Comparison of ENCODE assay signal across 22 mouse cellular contexts in the genomic region with DNA sequence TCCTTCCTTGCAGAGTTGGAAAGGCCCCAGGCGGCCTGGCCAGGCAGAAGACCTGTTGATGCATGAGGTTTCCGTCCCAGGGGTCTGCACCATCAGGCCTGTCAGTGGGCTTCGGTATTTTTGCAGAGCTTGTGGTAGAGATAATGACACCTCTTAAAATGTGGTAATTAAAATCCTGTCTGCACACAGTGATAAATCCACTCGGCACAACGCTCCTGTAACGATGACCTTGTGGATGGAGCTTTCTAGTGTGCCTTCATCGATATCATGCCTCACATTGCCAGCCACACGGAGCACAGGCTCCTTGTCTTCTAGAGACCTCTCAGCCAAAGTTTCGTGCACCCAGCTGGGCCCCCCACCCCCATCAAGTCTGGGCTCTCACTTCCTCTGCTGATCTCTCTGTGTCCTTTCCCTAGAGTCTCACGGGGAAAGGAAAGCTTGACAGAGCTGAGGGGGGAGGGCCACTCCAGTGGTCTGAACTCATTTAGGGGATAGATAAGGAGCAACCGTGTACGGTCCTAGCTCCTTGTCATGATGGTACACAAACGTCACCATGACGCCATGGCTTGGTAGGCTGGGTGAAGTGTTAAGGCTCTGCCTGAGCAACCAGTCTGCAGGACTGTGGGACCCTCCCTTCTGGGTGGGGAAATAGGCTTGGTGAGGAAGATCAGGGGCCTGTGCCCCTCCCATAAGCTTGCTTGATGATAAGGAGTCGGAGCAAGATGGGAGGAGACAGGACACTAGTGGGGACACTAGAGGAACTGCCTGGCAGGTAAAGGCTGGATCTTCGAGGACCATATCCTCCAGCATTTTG.
A peak's percentile ranks its signal among the peaks of the same experiment; 100 is the strongest.
DNase-seq lines count a peak whose midpoint lies in the region; ATAC-seq and TF ChIP-seq lines count a peak whose summit lies in the region.
"Had no signal": no experiment of that assay in that cellular context is flagged by ENCODE, and none has a peak within 500 bp of the region (broad histone marks: within the 10 kb centered on the region; RNA-seq: fewer than 3 reads in every experiment).

No protein-coding gene starts in this region.

- no peaks in the 10 kb centered on the region for H3K9me3 ChIP-seq in heart, embryonic 14.5 days (ENCODE audit: control insufficient read depth, low read length)
- H3K9me3 ChIP-seq in MEL (replicated peaks; ENCODE audit: insufficient read depth, low read length), result no peaks in the 10 kb centered on the region
- H3K9me3 ChIP-seq in liver, embryonic 12.5 days (replicated peaks), result no peaks in the 10 kb centered on the region
- H3K9me3 ChIP-seq: forebrain, embryonic 13.5 days; heart, embryonic 13.5 days; limb, embryonic 13.5 days had no signal

- H3K4me2 ChIP-seq in heart, embryonic 14.5 days (ENCODE audit: low read length), result peak overlapping the region; percentile 5; the same call in 1 of the 2 replicates
- peak overlapping the region; percentile 51 for H3K4me2 ChIP-seq in liver, embryonic 12.5 days
- H3K4me2 ChIP-seq: forebrain, embryonic 13.5 days; heart, embryonic 13.5 days; limb, embryonic 13.5 days; midbrain, embryonic 11.5 days had no signal

- TF ChIP-seq RAD21 in MEL (IDR thresholded peaks at IDR 0.05; ENCODE audit: low read depth, low read length), result no peak

- DNase-seq in heart, postnatal 10 days, result no peak
- DNase-seq in A20 (ENCODE audit: low read depth, low spot score) (peak; percentile 36), MEL (ENCODE audit: low read depth, low spot score) (peak; percentile 95)
- no peak for DNase-seq in thymus, postnatal 36 days
- DNase-seq in gastrocnemius, adult 2 months, result no peak
- DNase-seq: adrenal gland, postnatal 25 days; cerebellum, adult 9-10 months; gastrocnemius, postnatal 36 days; kidney, adult 8-10 months; kidney, postnatal 25 days; layer of hippocampus, adult 9-11 months; right cerebral cortex, postnatal 4 days; thymus, postnatal 25 days had no signal

- H3K79me2 ChIP-seq in MEL (ENCODE audit: control insufficient read depth, insufficient read depth, low read length, poor library complexity), result no peaks in the 10 kb centered on the region

- TF ChIP-seq POLR2A in MEL (IDR thresholded peaks at IDR 0.05; ENCODE audit: control insufficient read depth in 1 of 2, insufficient read depth in 1 of 2, low read depth in 1 of 2, low read length in 2 of 2, poor library complexity in 1 of 2), result no peak

- H3K36me3 ChIP-seq in heart, embryonic 14.5 days (ENCODE audit: control insufficient read depth, insufficient read depth, low read length), result no peaks in the 10 kb centered on the region
- H3K36me3 ChIP-seq in MEL (ENCODE audit: control insufficient read depth in 1 of 2, insufficient read depth in 2 of 2, low read length in 2 of 2), result no peaks in the 10 kb centered on the region
- no peaks in the 10 kb centered on the region for H3K36me3 ChIP-seq in liver, embryonic 12.5 days
- H3K36me3 ChIP-seq: heart, embryonic 13.5 days; limb, embryonic 13.5 days had no signal

- no peak overlapping the region for H3K9ac ChIP-seq in heart, embryonic 14.5 days (ENCODE audit: low read length)
- H3K9ac ChIP-seq in MEL (ENCODE audit: control insufficient read depth, low read depth, low read length, poor library complexity, severe bottlenecking), result peak overlapping the region; percentile 49
- peak overlapping the region; percentile 7; the same call in 1 of the 2 replicates for H3K9ac ChIP-seq in liver, embryonic 12.5 days
- H3K9ac ChIP-seq: forebrain, embryonic 13.5 days; heart, embryonic 13.5 days; limb, embryonic 13.5 days had no signal

- TF ChIP-seq EP300 in MEL (IDR thresholded peaks at IDR 0.05; ENCODE audit: low read depth in 1 of 2, low read length in 2 of 2), result peak; percentile 83 to 88

- H3K27me3 ChIP-seq in heart, embryonic 14.5 days (ENCODE audit: control insufficient read depth, insufficient read depth, low read length), result no peaks in the 10 kb centered on the region
- H3K27me3 ChIP-seq in MEL (ENCODE audit: control insufficient read depth in 1 of 2, insufficient read depth in 2 of 2, low read length in 2 of 2), result no peaks in the 10 kb centered on the region
- no peaks in the 10 kb centered on the region; the same call in none of the 2 replicates for H3K27me3 ChIP-seq in liver, embryonic 12.5 days (replicated peaks)
- H3K27me3 ChIP-seq: forebrain, embryonic 13.5 days; limb, embryonic 13.5 days had no signal

- peaks cover 15 to 16% of the 10 kb centered on the region in 2 experiments for H3K4me1 ChIP-seq in heart, embryonic 14.5 days (ENCODE audit: control insufficient read depth in 2 of 2, insufficient read depth in 2 of 2, low read length in 2 of 2)
- H3K4me1 ChIP-seq in MEL (ENCODE audit: control insufficient read depth in 1 of 2, insufficient read depth in 2 of 2, low read length in 2 of 2), result peaks cover 0 to 14% of the 10 kb centered on the region in 2 experiments; a peak in 3 of 4 replicates
- H3K4me1 ChIP-seq in liver, embryonic 12.5 days, result peaks cover 16% of the 10 kb centered on the region

- TF ChIP-seq CTCF in MEL (IDR thresholded peaks at IDR 0.05 in 2 of 3, conservative IDR thresholded peaks at IDR 0.05 in 1 of 3; ENCODE audit: control insufficient read depth in 1 of 3, insufficient read depth in 1 of 3, low read depth in 2 of 3, low read length in 3 of 3, poor library complexity in 1 of 3, severe bottlenecking in 1 of 3), result no peak
- TF ChIP-seq CTCF in gastrocnemius, adult 2 months (IDR thresholded peaks at IDR 0.05), result no peak

- no peak overlapping the region for H3K27ac ChIP-seq in heart, embryonic 14.5 days (replicated peaks in 1 of 2; ENCODE audit: control insufficient read depth in 1 of 2, insufficient read depth in 1 of 2, low read depth in 2 of 2, low read length in 2 of 2)
- peak overlapping the region; percentile 85 for H3K27ac ChIP-seq in MEL (ENCODE audit: control insufficient read depth, low read depth, low read length)
- H3K27ac ChIP-seq in liver, embryonic 12.5 days, result no peak overlapping the region
- H3K27ac ChIP-seq in gastrocnemius, adult 2 months, result no peak overlapping the region
- H3K27ac ChIP-seq: forebrain, embryonic 13.5 days; heart, embryonic 13.5 days; left cerebral cortex, adult 2 months; limb, embryonic 13.5 days; macrophage had no signal

- no peak overlapping the region for H3K4me3 ChIP-seq in heart, embryonic 14.5 days (ENCODE audit: control insufficient read depth in 1 of 2, insufficient read depth in 1 of 2, low read depth in 1 of 2, low read length in 2 of 2)
- peak overlapping the region; percentile 9 to 48 for H3K4me3 ChIP-seq in MEL (ENCODE audit: control insufficient read depth in 1 of 2, insufficient read depth in 1 of 2, low read depth in 2 of 2, low read length in 2 of 2)
- H3K4me3 ChIP-seq in liver, embryonic 12.5 days, result peak overlapping the region; percentile 9; the same call in 1 of the 2 replicates
- no peak overlapping the region for H3K4me3 ChIP-seq in gastrocnemius, adult 2 months
- H3K4me3 ChIP-seq: forebrain, embryonic 13.5 days; heart, embryonic 13.5 days; left cerebral cortex, adult 2 months; limb, embryonic 13.5 days had no signal

- intact Hi-C loops in heart, postnatal 10 days (cut with DNase I), result no loop called here
- intact Hi-C loops in gastrocnemius, adult 2 months (cut with DNase I), result no loop called here

- no peak for ATAC-seq in heart, embryonic 14.5 days (ENCODE audit: insufficient number of reproducible peaks, insufficient read depth, low FRiP score, low read depth)
- ATAC-seq in liver, embryonic 12.5 days, result peak; percentile 86
- ATAC-seq: forebrain, embryonic 13.5 days; inflammation-experienced regulatory T-cells, adult 6 months had no signal

- 19% methylated on average over 16 of the region's 16 CpGs for WGBS in heart, embryonic 14.5 days
- WGBS in liver, embryonic 12.5 days (ENCODE audit: insufficient replicate concordance), result 16% methylated on average over 16 of the region's 16 CpGs

TF ChIP-seq in MEL, 35 proteins besides CTCF, POLR2A, EP300 and RAD21 (continues in another document):
- TF ChIP-seq BHLHE40 (IDR thresholded peaks at IDR 0.05; ENCODE audit: borderline replicate concordance, low read depth, low read length) (no peak; the same call in 1 of the 2 replicates), E2F4 (IDR thresholded peaks at IDR 0.05; ENCODE audit: borderline replicate concordance, low read depth, low read length) (no peak), UBTF (IDR thresholded peaks at IDR 0.05; ENCODE audit: borderline replicate concordance, insufficient read depth, low read depth, low read length) (no peak), ELF1 (IDR thresholded peaks at IDR 0.05; ENCODE audit: low read depth, low read length) (peak; percentile 11; the same call in 1 of the 2 replicates), MXI1 (IDR thresholded peaks at IDR 0.05; ENCODE audit: low read depth, low read length) (no peak; the same call in 1 of the 2 replicates), GABPA (IDR thresholded peaks at IDR 0.05; ENCODE audit: low read depth, low read length) (no peak), POLR2AphosphoS2 (IDR thresholded peaks at IDR 0.05; ENCODE audit: low read length) (no peak), ZKSCAN1 (IDR thresholded peaks at IDR 0.05; ENCODE audit: low read depth, low read length) (no peak), NRF1 (IDR thresholded peaks at IDR 0.05; ENCODE audit: insufficient read depth, low read depth, low read length, poor library complexity, severe bottlenecking) (no peak), MEF2A (IDR thresholded peaks at IDR 0.05; ENCODE audit: extremely low read depth, insufficient replicate concordance, low read depth, low read length, poor library complexity, severe bottlenecking) (no peak), SIN3A (IDR thresholded peaks at IDR 0.05; ENCODE audit: low read length) (peak; percentile 63), GATA1 (IDR thresholded peaks at IDR 0.05; ENCODE audit: low read depth, low read length) (peak; percentile 69), JUND (IDR thresholded peaks at IDR 0.05; ENCODE audit: low read depth, low read length) (no peak), MAX (IDR thresholded peaks at IDR 0.05; ENCODE audit: low read length) (0 out of 2 replicates have a peak, but pooled peaks have one; percentile 11), TAL1 (IDR thresholded peaks at IDR 0.05; ENCODE audit: low read length) (peak; percentile 78), MYC (IDR thresholded peaks at IDR 0.05; ENCODE audit: low read depth, low read length) (no peak), HCFC1 (IDR thresholded peaks at IDR 0.05; ENCODE audit: low read depth, low read length) (peak; percentile 41), KAT2A (conservative IDR thresholded peaks at IDR 0.05; ENCODE audit: low read depth, low read length) (no peak), TCF12 (IDR thresholded peaks at IDR 0.05; ENCODE audit: low read depth, low read length) (peak; percentile 84), USF1 (IDR thresholded peaks at IDR 0.05; ENCODE audit: low read depth, low read length) (no peak), ZC3H11A (IDR thresholded peaks at IDR 0.05; ENCODE audit: low read depth, low read length) (no peak), TBP (IDR thresholded peaks at IDR 0.05; ENCODE audit: low read depth, low read length) (peak; percentile 47; the same call in 1 of the 2 replicates), USF2 (IDR thresholded peaks at IDR 0.05; ENCODE audit: borderline replicate concordance in 1 of 2, insufficient read depth in 1 of 2, low read depth in 1 of 2, low read length in 2 of 2) (no peak)

Comparison
In these comparisons a context has a peak if more than half of its experiments do, and no peak if none do; other contexts are left out.
1. H3K4me3 ChIP-seq: peak in MEL (2 of 2) and liver, embryonic 12.5 days (single experiment); none in heart, embryonic 14.5 days (0 of 2) and gastrocnemius, adult 2 months (single experiment).
2. DNase-seq: peak in A20 (single experiment) and MEL (single experiment); none in heart, postnatal 10 days (0 of 2), thymus, postnatal 36 days (0 of 2) and gastrocnemius, adult 2 months (single experiment).